Mouse (Mus musculus): ENCODE measurements around the gene Smpd1.

Gene Smpd1

DNA sequence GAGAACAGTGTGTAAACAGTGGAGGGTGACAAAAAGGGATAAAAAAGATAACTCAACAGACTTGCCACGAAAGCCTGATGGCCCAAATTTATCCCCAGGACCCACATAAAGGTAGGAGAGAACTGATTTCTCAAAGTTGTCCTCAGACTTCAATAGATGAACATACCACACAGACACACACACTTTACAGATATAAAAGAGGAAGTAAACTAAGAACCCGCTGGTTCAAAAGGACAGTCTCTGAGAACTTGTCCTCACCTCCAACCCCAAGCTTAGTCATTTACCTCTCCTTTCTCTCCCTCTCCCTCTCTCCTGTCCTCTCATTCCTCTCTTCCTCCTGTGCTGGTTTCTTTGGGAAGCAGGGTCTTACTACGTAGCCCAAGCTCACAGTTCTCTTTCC lies 8.2 kb downstream of the Smpd1 start:
- in situ Hi-C loops (cut with MboI), result no loop called here

DNA sequence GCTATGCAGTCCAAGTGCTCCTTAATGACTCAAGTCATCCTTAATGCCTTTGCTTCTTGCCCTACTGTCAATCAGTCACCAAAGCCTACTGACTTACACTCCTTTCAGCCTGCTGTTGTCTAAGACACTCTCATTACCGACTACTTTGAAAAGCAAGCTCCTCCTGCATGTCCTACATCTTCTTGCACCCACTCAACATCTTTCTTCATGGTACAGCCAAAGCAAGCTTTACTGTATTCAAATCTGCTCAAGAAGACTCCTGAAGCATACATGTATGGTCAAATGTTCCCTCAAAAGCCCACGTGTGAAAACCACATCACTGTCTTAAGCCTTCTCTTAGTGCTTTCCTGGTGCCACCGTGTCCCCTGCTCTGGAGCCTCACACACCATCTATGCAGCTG lies 9.2 kb downstream of the Smpd1 start:
- in situ Hi-C loops (cut with MboI), result no loop called here

DNA sequence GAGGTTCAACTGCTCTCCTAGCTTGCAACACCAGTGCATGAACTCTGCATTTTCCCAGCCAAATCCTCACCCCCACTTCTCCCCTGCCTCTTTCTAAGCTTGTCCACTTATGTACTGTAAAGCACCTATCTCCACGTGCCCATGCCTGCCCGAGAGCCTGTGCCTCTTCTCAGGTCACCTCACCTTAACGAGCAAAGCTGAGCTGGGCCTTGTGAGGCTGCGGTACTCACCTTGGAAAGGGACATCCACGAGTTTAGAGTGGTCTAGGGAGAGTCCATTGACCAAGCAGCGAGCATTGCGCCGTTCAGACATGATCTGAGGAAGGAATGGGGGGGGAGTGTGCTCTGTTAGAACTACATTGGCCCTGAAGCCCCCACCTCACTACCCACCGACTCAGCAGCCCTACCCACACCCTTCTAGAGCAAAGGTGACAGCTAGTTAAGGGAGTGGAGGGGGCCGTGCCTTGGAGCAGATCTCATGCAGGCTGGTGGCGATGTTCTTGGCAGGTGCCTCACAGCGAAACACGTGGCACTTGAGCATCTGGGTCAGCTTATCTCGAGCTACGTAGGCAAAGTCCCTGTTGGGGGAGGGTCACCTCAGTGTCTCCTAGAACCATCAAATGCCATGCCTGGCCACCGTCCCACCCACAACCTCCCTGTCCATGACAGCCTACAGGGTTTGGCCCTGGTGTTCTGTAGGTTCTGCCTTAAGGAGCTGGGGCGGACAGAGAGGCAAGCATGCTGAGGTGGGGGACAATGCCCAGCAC lies 11.1 kb downstream of the Smpd1 start:
- in situ Hi-C loops (cut with MboI), result no loop called here

DNA sequence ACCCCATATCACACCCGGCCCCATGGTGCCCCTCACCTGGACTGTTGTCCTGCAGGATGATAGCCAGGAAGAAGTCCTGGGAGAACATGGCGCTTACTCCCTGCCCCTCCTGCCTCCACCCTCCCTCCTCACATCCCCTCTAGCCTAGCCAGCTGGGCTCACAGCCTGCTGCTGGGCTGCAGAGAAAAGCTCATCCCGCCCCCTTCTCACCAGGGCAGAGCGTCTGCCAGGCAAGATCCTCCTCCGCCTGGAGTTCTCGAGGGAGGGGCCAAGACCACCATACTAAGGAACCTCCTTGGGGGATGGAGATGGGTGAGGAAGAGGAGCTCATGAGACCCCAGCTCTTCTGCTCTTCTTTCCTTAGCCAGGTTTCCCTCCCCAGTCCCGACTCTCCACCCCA lies 14.4 kb downstream of the Smpd1 start:
- in situ Hi-C loops (cut with MboI), result no loop called here

DNA sequence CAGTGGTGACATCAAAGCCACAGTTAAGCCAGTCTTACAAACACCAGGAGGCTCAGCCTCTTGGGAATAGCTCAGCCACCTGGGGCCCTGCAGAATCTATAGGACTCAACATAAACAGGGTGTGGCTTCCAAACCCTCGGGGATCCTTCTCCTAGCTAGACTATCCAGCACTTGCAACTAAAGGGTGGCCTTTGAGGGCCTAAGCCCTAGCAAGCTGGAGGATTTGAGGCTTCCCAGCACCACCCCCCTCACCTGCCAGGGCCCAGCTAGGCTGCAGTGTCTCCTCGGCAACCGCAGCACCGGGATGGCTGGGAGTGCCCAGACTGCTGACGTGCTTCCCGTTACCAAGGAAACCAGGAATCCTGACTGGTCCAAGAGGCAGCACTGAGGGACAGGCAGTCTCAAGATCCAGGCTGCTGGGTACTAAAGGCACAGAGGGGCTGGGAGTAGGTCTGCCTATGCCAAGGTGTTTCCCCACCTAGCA lies 14.9 kb downstream of the Smpd1 start:
- in situ Hi-C loops (cut with MboI), result no loop called here

DNA sequence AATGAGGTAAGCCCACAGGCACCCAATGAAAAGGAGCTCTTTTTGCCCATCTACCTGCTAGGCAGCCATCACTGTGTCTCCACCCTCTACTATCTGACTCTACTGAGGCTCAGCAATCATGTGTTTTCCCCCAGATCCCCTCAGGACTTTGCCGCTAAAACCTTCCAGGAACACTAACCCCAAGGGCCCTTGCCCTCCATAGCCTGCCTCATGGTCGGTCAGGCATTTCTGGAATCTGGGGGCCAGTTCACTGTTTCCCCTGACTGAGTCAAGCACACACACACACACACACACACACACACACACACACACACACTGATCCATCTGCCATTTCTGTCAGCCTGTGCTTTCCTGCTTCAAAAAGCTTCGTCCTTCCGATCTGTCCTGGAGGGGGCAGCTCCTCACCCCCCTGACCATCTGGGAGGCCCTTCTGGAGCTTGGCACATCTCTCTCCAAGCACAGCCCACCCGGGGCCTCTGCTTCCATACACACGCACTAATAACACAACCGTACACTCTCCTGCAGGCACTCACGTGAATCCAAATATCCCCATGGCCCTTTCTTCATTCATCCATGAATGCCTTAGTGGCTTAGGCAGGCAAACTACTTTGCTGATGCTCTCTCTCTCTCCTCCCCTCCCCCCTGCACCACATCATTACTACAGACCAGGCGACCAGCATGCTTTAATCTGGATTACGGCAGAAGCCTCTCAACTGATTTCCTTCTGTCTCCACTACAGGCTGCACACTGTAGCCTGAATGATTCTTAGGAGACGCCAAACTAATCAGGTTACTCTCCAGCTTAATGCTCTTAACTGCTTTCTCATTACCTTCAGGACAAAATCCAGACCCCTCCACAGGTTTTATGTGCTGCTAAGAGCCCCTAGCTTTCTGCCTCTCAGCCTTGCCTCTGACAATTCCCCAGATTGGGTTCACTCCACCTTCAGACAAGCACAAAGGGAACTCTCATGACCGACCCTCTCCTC lies 15.6 kb downstream of the Smpd1 start:
- in situ Hi-C loops (cut with MboI), result no loop called here

DNA sequence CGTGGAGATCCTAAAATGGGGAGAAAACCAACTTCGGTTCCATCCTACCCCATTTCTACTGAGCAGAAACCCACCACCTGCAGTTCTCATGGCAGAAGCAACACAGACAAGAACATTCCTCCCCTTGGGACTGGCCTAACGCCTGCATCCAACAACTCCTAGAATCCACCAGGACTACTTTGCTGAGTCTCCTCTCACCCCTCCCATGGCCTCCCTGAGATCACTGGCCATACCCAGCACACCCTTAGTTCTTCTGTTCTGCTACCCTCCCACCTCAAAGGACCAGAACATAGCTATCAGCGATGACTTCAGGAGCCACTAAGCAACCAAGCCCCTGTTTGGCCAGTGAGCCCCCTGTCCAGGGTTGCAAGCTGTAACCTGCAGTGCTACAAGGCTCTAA lies 16.6 kb downstream of the Smpd1 start:
- in situ Hi-C loops (cut with MboI), result no loop called here

DNA sequence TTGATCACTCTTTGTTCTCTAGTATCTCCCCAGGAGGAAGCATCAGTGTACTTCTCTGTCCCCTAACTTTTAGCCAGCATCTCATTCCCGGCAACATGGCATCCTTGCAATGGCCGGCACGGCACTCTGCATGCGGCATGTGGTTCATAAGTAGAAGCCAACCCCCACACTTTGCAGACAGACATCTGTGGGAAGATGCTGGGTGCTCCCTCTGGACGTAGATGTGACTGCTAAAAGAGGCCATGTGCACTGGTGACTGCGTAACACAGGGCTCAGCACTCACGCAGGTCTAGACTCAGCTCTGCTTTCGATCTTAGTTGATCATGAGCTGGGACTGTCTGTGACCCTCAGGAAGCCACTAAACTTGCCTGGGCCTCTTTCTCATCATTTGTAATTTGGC lies 18.8 kb downstream of the Smpd1 start:
- in situ Hi-C loops (cut with MboI), result no loop called here

DNA sequence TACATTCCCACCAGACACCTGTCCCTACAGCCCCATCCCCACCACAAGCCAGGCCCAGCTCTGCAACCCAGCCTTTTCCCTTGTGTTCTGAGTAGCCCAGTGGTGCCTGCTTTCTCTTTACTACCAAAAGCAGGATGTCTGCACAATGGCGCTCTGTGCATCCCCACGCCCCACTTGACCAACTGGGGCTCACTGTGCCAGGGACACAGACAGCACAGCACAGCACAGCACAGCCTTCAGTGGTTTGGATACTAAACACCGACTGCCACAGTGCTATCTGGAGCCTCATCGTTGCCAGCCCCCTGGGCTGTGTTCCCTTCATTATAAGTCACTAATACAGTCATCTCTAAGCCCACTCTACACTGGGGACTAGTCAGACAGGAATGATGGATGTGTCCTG lies 20.4 kb downstream of the Smpd1 start:
- in situ Hi-C loops (cut with MboI), result no loop called here

DNA sequence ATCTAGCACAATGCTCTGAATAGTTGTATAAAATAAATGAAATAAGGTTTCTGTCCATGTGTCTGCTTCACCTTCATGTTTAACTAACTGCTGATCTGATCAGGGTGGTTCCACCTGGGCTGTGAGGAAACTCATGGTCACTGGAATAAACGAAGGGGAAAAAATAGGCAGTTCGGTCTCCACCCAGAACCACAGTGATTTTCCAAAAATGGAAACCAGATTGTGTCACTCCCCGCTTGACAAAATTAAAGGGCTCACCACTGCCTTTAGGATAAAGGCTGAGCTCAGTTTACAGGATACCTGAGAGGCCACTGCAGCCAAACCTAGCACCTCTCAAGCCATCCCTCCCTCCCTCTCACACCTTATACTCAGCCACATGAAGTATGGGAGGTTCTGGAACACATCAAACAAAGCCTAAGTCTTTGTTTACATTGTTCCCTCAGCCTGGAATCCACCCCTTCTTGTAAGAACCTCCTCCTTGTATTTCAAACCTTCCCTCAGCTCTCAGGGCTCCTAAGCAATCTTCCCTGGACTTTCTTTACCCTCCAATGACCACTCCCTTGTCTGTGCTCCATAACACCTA lies 22.1 kb downstream of the Smpd1 start:
- in situ Hi-C loops (cut with MboI), result no loop called here

DNA sequence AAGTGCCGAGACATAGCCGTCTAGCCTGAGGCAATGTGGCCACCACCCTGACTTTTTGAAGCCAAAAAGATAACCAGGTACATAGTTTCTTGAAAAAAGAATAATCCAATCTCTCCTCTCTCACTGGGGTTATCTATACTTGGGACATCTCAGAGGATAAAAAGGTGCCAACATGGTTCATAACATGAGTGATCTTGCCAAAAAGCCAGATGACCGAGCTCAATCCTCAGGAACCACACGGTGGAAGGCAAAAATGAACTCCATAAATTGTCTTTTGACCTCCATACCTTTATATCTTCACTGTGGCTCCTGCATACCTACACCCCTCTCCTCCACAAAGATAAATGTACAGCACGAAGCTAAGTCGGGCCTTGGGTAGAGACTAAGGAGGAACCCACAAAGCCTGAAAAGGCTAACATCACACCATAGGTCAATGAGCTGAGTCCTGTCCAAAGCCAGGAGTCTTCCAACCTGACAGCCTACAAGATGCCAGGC lies 23.3 kb downstream of the Smpd1 start:
- in situ Hi-C loops (cut with MboI), result no loop called here

DNA sequence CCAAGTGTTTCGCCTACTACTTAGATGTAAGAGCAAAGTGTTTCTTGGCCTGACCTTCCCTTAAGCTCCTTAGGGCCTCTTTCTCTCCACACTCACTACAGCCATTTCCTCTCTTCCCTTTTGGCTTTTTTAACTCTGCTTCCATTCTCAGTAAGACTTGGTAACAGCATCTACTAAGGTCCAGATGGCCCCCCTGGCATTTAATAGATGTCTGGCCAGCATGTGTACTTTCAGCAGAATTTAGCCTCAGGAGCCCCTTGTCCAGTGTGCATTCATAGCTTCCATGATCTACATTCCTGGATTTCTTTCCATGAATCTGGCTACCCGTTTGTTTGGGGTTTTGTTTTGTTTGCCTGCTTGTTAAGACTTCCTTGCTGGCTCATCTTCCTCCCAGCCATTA lies 24.3 kb downstream of the Smpd1 start:
- in situ Hi-C loops (cut with MboI), result no loop called here

DNA sequence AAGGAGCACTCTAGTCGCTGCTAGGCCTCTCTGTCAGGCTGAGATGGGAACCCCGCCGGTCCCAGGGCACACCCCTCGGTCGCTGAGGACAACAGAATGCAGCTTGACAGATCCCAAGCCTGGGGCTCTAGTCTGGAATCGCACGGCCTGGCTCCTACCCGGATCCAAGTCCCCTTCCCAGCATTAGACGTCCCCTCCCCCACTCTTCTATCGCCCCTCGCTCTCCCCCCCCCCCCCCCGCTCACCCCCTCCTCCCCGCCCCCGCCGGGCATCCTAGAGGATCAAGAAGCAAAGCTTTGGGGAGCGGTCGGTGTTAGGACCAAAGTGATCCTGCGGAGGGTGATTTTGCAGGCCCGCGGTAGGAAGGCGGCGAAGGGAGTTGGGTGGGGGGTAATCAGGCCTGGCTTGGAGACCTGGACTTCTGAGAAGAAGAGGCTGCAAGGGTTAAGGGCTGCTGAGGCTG lies 26.5 kb downstream of the Smpd1 start:
- in situ Hi-C loops (cut with MboI), result no loop called here

DNA sequence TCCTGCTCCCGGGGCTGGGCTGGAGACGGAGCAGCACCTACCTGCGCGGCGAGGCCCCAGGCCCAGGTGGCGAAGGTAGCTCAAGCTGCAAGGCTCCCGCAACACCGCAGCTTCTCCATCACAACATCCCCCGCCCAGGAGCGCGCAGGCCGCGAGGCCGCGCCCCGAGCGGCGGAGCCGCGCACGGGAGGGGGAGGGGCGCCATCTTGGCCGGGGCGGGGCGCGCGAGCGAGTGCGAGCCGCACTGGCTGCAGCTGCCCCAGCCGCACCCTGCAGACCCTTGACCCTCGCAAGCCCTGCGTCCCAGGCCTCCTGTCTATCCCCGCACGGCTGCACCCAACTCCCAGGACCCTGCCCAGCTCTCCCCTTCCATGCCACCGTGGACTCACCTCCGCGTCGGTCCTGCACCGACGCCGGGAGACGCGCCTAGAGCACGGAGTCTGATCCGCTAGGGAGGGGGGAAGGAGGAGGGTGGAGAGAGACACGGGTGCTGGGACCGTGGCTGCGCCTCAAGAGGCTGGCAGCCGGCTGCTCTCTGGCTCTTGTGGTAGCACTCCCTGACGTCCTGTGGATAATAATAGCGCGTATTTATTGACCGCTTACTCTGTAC lies 27.0 kb downstream of the Smpd1 start, which contains the start of gene Apbb1:
Gene Apbb1 (minus strand): TSS at position 560 of the 610 bp plus-strand sequence.
- in situ Hi-C loops (cut with MboI), result no loop called here

DNA sequence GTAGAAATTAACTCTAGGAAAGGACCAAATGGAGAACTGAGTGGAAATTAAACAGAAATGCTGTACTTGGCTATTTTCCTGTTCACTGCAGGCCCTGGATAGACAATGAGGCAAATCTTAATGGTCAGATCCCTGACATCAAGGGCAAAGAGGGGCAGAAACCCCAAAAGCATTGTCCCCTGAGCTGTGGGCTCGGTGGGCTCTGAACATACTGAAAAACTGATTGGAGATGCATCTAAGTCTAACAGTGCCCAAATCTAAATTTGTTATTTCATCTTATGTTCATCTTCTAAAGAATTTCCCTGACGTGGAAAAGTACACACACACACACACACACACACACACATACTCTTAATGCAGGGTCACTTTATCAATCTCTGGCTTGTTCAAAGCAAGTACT lies 27.8 kb downstream of the Smpd1 start:
- in situ Hi-C loops (cut with MboI), result no loop called here

DNA sequence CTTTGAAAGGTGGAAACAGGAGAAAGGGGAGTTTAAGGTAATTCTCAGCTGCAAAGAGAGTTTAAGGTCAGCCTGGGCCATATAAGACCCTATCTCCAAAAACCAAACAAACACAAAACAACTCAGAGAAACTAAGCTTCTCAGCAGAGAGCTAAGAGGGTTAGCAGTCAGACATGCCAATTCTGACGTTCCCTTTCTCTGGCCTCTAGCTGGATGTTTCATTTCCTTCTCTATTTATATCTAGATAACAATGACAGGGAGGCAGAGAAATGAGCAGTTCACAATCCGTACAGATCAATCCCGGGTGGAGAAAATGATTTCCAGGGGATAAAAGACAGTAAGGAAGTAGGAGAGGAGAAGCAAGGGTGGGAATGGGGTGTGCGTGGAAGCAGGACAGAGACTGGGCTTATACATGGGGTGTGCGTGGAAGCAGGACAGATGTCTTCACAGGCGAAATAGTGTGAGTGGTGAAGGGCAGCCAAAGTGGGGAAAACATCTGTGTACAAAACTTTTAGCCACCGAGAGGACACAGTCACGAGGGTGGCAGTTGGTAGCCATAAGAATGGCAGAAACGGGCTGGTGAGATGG lies 34.3 kb downstream of the Smpd1 start:
- in situ Hi-C loops (cut with MboI), result no loop called here

DNA sequence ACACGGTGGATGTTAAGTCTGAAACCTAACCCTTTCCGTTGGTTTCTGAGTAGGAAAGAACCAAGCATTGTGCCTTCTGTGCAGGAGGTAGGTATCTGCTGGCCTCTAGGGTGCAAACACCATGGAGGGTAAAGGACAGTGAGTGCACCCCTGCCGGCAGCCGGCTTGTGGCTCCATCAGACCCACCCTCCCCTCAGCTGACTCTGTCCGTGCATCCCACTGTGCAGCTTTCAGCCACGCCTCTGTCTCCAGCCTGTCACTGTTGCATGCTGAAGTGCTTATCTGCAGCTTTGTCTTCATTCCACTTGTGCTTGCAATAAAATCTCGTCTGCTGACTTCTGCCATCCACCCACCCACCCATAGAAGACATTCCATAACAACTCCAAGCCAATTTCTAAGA lies 35.9 kb downstream of the Smpd1 start:
- in situ Hi-C loops (cut with MboI), result no loop called here

DNA sequence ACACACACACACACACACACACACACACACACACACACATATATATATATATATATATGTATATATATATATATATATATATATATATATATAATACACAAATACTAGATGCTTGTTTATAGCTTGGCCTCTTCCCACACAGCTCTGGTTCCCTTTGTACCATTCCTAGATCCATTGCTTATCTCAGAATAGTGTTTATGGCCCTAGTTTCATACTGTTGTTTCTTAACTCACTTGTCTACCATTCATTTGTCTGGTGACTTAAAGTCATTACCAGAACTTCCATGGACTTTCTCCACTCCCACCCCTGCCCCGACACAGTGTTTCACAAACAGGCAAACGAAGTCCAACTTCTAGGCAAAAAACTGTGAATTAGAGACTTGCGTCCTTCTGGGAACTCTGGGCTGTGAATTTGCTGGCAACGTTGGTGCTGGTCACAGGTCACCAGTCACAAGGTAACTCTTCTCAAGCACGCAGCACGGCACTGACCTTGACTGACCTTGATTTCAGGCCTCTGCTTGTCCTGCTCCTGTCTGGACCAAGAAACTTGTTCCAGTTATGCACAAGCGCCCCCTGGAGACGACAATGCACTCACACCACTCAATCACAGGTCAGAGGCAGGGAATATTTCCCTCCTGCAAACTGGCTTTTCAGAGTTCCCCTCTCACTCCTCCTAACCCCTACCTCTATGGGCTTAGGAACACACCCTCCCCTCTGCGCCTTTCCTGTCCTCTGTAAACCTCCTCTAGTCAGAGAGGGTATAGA lies 48.9 kb downstream of the Smpd1 start:
- in situ Hi-C loops (cut with MboI), result no loop called here
